Mouse (Mus musculus) liver, embryonic 16.5 days (tissue): ENCODE results near the gene Tsnax. TPM values are rescaled to one million over a fixed set of nuclear protein-coding genes. Genes with fewer than 3 reads are reported as not detected.

ENCODE experiments used
- ATAC-seq: fragments of 200-750 bp; cut with Nextera tagmentation; 2 replicates; pipeline ENCODE4 v1.8.0; 2017; ENCODE audit warnings: low read depth, mild to moderate bottlenecking, moderate number of reproducible peaks, moderate library complexity
- H3K27ac ChIP-seq: fragments of 300-500 bp; sonication (generic); 2 replicates; pipeline ENCODE4 v1.5.1; 2014; ENCODE audit warnings: mild to moderate bottlenecking, low read length
- H3K27me3 ChIP-seq: fragments of 300-500 bp; sonication (generic); 2 replicates; pipeline ENCODE4 v1.6.1; 2014; ENCODE audit warnings: low read depth, low read length, mixed read lengths; ENCODE audit not compliant: control insufficient read depth, insufficient read depth
- H3K36me3 ChIP-seq: fragments of 300-500 bp; sonication (generic); 2 replicates; pipeline ENCODE4 v1.6.1; 2014; ENCODE audit warnings: mild to moderate bottlenecking; ENCODE audit not compliant: control insufficient read depth, insufficient read depth
- H3K4me1 ChIP-seq: fragments of 300-500 bp; sonication (generic); 2 replicates; pipeline ENCODE4 v1.6.1; 2014; ENCODE audit warnings: low read depth, low read length, mixed read lengths; ENCODE audit not compliant: control insufficient read depth
- H3K4me2 ChIP-seq: fragments of 300-500 bp; sonication (generic); 2 replicates; pipeline ENCODE4 v1.6.1; 2014; ENCODE audit warnings: low read depth, low read length, mixed read lengths
- H3K4me3 ChIP-seq: fragments of 300-500 bp; sonication (generic); 2 replicates; pipeline ENCODE4 v1.5.1; 2014; ENCODE audit warnings: low read depth, mild to moderate bottlenecking, low read length
- H3K9ac ChIP-seq: fragments of 300-500 bp; sonication (generic); 2 replicates; pipeline ENCODE4 v1.6.1; 2014; ENCODE audit warnings: low read depth, low read length
- H3K9me3 ChIP-seq: fragments of 300-500 bp; sonication (generic); replicated peaks from 2 replicates; pipeline ENCODE4 v1.6.1; 2016; ENCODE audit warnings: low read length; ENCODE audit not compliant: control insufficient read depth
- WGBS: fragments of 180-500 bp; shearing (Covaris S2); extraction: QIAGEN DNeasy Blood & Tissue Kit; methylation state at CpG from one replicate; pipeline ENCODE4 v1.1.7; 2014; ENCODE audit not compliant: insufficient replicate concordance; 5-methylcytosine and 5-hydroxymethylcytosine counted together
- polyA plus RNA-seq: library from polyadenylated mRNA; unstranded; fragments of >200 nt; fragmentation: Nextera tagmentation; extraction: Ambion mirVana; gene quantifications from 2 replicates; pipeline ENCODE4 v1.2.1, GENCODE M21; 2015

Gene Tsnax
- polyA plus RNA-seq, 1 experiment from 2014 or later = 35.1 TPM

- no peak overlapping the region for H3K4me3 ChIP-seq
- no peak overlapping the region for H3K9ac ChIP-seq
- no peaks in the 10 kb centered on the region for H3K27me3 ChIP-seq
- H3K36me3 ChIP-seq = peaks cover 8% of the 10 kb centered on the region
- H3K4me1 ChIP-seq = peaks cover 7% of the 10 kb centered on the region
- H3K9me3 ChIP-seq = no peaks in the 10 kb centered on the region
- H3K27ac ChIP-seq = no peak overlapping the region
- no peak overlapping the region for H3K4me2 ChIP-seq
- WGBS = 34% methylated on average over 8 of the region's 8 CpGs
- ATAC-seq = no peak
These were observed 21.9 kb downstream of the Tsnax start for GRCm38 (mm10) chr8:125034669-125035068.

DNA sequence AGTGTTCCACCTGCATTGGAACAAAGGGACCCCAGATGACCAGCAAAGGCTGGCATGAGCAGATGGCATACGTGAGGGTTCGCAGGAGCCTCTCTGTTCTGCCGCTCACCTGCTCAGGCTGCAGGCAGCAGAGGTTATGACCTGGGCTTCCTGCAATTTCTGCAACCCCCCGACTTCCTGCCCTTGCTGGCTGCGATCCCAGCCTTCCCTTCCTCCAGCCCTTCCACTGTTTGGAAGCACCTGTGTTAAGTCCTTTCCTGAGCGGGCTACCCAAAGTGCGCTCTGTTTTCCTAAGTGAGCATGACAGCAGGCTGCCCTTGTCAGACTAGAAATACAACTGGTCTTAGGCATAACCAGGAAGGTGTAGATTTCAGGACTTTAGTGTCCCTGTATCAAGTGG is 24.3 kb downstream of the Tsnax start:
- peaks cover 1% of the 10 kb centered on the region for H3K36me3 ChIP-seq
- H3K4me1 ChIP-seq = no peaks in the 10 kb centered on the region
- H3K9me3 ChIP-seq = no peaks in the 10 kb centered on the region
- peak; percentile 73 for ATAC-seq
- WGBS = 62% methylated on average over 7 of the region's 7 CpGs
- 0 out of 2 replicates have a peak overlapping the region, but pooled peaks have one; percentile 17 for H3K4me2 ChIP-seq
- no peaks in the 10 kb centered on the region for H3K27me3 ChIP-seq
- no peak overlapping the region for H3K9ac ChIP-seq
- no peak overlapping the region for H3K4me3 ChIP-seq
- H3K27ac ChIP-seq = peak overlapping the region; percentile 24; the same call in 1 of the 2 replicates

GRCm38 (mm10) chr8:125038731-125039130 is 25.9 kb downstream of the Tsnax start:
- no peaks in the 10 kb centered on the region for H3K9me3 ChIP-seq
- no peaks in the 10 kb centered on the region for H3K4me1 ChIP-seq
- no peak overlapping the region for H3K4me3 ChIP-seq
- no peaks in the 10 kb centered on the region for H3K36me3 ChIP-seq
- 82% methylated on average over 15 of the region's 15 CpGs for WGBS
- H3K4me2 ChIP-seq = no peak overlapping the region
- H3K27ac ChIP-seq = no peak overlapping the region
- no peak for ATAC-seq
- H3K9ac ChIP-seq = no peak overlapping the region
- H3K27me3 ChIP-seq = no peaks in the 10 kb centered on the region

GRCm38 (mm10) chr8:125040587-125041375 is 28.0 kb downstream of the Tsnax start:
- 68% methylated on average over 15 of the region's 15 CpGs for WGBS
- Histone ChIP-seq H3K27ac (no peak overlapping the region), H3K4me2 (no peak overlapping the region), H3K9me3 (no peaks in the 10 kb centered on the region), H3K9ac (no peak overlapping the region), H3K27me3 (no peaks in the 10 kb centered on the region), H3K4me3 (no peak overlapping the region), H3K4me1 (no peaks in the 10 kb centered on the region), H3K36me3 (no peaks in the 10 kb centered on the region)
- ATAC-seq = no peak

DNA sequence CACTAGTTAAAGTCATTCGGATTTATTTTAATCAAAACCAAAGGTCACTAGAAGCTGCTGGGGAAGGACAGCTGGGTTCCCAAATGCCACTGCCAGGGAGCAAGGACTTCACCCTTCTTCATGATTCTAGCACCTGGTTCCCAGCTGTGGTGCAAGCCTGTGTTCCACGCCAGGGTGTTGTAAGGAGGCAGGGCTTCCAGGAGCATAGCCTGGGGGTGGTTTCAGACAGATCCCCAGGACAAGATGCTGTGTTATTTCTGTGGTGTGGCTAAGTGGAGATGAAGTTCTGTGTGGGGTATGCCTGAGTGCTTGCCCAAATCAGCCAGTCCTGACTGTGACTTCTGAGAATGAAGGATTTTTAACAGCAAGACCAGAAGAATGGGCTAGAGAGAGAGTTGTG is 28.7 kb downstream of the Tsnax start:
- Histone ChIP-seq H3K4me3 (no peak overlapping the region), H3K4me1 (no peaks in the 10 kb centered on the region), H3K27ac (no peak overlapping the region), H3K27me3 (no peaks in the 10 kb centered on the region), H3K9me3 (no peaks in the 10 kb centered on the region), H3K36me3 (no peaks in the 10 kb centered on the region), H3K4me2 (no peak overlapping the region), H3K9ac (no peak overlapping the region)
- WGBS = 61% methylated on average over 2 of the region's 2 CpGs
- ATAC-seq = no peak

DNA sequence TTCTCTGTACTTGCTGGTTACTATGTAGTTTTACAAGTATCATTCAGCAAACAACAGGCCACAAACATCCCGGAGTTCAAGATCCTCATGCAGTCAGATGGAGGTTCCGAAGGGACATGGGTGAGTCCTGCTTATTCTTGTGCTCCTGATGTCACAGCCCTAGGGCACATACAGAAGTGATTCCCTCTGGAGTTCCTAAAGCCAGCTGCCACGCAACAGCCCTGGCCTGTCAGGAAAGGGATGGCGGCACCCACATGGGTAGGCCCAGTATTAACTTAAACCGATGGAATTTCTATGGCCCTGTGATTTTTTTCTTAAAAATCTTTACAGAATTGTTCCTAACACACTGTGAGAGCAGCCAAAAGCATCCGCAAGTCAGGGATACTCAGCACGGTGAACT is 30.6 kb downstream of the Tsnax start:
- Histone ChIP-seq H3K4me2 (no peak overlapping the region), H3K9me3 (no peaks in the 10 kb centered on the region), H3K9ac (no peak overlapping the region), H3K27me3 (no peaks in the 10 kb centered on the region), H3K27ac (no peak overlapping the region), H3K36me3 (no peaks in the 10 kb centered on the region), H3K4me3 (no peak overlapping the region), H3K4me1 (no peaks in the 10 kb centered on the region)
- WGBS = 82% methylated on average over 7 of the region's 7 CpGs
- no peak for ATAC-seq

GRCm38 (mm10) chr8:125043935-125044334 is 31.1 kb downstream of the Tsnax start:
- Histone ChIP-seq H3K36me3 (no peaks in the 10 kb centered on the region), H3K4me2 (no peak overlapping the region), H3K9me3 (no peaks in the 10 kb centered on the region), H3K9ac (no peak overlapping the region), H3K4me1 (no peaks in the 10 kb centered on the region), H3K27ac (no peak overlapping the region), H3K27me3 (no peaks in the 10 kb centered on the region), H3K4me3 (no peak overlapping the region)
- WGBS = 27% methylated on average over 9 of the region's 9 CpGs
- no peak for ATAC-seq

DNA sequence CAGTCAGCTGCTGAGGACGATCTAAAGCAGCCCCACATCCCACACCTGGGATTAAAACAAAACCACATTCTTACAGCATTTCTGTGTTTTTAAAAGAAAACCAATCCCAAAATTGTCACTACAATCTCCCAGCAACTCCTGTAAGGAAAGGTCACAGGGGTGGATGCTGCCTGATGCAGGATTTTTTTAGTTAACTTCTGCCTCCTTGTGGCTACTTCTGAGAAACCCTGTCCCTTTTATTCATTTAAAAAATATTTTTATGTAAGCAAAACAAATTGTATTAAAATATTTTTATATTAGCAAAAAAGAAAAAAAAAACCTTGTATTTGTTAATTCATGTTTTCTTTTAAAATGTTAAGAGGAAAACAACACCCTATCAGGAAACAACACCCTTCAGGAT is 33.0 kb downstream of the Tsnax start:
- no peak for ATAC-seq
- Histone ChIP-seq H3K27ac (no peak overlapping the region), H3K4me3 (no peak overlapping the region), H3K36me3 (no peaks in the 10 kb centered on the region), H3K4me1 (no peaks in the 10 kb centered on the region), H3K27me3 (no peaks in the 10 kb centered on the region), H3K9me3 (no peaks in the 10 kb centered on the region), H3K9ac (no peak overlapping the region), H3K4me2 (no peak overlapping the region)
- WGBS = 70% methylated on average over 1 of the region's 1 CpGs

DNA sequence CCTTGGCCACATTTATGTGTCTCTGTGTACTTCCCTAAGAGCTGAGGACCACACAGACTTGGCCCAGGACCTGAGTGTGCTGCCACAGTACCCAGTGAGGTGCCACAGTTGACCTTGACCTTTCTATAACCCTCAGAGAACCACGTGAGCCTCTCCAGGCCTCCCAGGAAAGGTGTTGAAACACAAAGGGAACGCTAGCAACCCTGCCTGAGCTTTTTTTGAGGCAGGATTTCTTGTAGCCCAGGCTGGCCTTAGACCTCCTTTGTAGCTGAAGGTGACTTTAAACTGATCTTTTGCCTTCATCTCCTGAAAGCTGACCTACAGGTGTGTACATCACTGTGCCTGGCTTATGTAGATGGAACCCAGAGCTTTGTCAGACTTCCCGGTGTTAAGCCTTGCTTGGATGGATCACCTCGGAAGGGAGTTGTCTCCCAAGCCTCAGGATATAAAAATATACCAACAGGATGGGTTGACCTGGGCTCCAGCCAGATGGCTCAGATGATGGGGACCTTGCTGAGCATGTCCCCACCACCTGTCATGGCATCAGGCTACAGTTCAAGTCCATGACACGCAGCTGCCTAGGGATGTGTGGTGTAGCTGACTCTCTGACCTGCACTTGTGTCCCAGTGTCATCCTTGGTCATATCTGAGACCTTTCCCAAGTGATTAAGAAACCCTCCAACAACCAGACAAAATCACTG is 36.4 kb downstream of the Tsnax start:
- no peaks in the 10 kb centered on the region for H3K36me3 ChIP-seq
- no peak overlapping the region for H3K9ac ChIP-seq
- H3K27ac ChIP-seq = no peak overlapping the region
- H3K9me3 ChIP-seq = no peaks in the 10 kb centered on the region
- no peaks in the 10 kb centered on the region; the same call in 1 of the 2 replicates for H3K4me1 ChIP-seq
- no peak overlapping the region for H3K4me3 ChIP-seq
- H3K27me3 ChIP-seq = peaks cover 15% of the 10 kb centered on the region
- no peak for ATAC-seq
- 51% methylated on average over 5 of the region's 5 CpGs for WGBS
- no peak overlapping the region for H3K4me2 ChIP-seq
